Mouse (Mus musculus) adrenal gland, postnatal 25 days (tissue): ENCODE measurements at regions not wholly inside any gene's neighbourhood (a gene's known extent, or its start where the extent isn't known, plus 50 kb on each side); places are given as distances from the start of the nearest gene placed in this dataset.

Experiments
- DNase-seq: peaks from one replicate; pipeline ENCODE4 v3.0.0; 2021; ENCODE audit warnings: mixed read lengths

DNA sequence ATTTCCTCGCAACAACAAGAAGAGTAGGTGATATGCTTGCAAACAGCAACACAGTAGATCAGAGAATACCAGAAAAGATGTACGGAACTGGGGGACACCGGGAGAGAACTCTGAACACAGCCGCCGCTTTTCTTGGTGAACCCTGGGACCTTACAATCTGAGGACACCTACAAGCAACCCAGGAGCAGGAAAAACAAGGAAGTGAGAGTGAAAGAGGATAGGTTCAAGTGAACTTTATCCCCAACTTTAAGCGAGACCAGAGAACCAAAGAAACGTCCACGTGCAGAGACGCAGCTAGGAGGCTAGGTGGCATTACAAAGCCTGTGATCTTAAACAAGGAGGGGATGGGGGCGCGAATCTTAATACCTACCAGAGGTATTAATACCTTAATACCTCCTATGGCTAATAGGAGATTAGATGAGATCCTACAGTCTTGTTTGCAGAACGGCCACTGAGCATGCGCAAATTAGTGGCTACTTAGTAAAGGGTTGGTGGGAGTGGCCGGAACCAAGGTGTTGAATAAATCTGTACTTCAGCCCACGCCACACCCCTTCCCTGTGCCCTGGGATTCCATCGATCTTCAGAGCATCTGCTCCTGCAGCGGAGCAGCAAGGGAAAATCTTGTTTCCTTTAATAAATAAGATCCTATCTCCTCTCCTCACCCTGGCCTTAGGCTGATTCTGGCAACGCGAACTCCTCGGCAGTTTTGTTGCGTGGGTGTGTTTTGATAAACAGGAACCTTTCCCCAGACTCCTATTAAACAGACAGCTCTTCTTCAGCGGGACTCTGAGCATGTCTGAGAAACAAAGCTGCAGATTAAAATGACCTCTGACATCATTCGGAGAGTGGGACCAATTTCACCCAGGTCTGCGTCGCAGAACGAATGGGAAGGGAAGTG is 64.6 kb upstream of the Cdh5 start:
- DNase-seq: no peak

DNA sequence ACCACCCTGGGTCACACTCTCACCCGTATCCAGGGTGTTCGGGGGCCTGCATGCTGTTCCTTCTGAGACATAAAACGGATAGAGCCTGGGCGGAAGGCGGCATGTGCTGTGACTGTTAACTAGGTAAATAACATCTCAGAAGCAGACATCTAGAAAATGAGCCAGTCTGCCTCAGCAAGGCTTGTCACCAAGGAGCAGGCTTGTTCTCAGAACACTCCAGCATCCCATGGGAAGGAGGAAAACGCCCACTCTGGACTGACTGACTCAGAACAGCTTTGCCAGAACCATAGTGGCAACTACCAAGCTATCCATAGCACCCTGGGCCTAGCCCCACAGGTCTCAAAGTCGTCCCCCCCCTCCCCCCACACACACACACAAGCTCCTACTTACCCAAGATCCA is 63.8 kb upstream of the Cdh5 start:
- DNase-seq: no peak

DNA sequence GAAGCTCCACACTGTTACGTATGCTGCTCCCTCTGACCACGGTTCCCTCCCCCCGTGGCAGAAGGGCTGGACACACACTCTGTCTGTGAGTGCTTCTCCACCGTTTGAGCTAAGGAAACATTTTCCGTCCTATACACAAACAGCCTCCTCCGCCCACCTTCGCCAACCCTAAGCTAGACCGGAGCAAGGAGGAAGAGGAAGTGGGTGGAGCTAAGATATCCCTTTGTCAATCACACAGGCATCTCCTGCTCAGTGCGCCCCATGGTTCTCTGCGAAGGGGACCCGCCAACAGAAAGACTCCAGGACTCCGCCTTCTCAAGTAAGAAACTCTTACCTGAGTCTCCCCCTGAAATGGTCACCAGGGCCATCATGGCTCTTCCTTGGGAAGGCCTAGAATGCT is 61.9 kb upstream of the Cdh5 start:
- no peak for DNase-seq

DNA sequence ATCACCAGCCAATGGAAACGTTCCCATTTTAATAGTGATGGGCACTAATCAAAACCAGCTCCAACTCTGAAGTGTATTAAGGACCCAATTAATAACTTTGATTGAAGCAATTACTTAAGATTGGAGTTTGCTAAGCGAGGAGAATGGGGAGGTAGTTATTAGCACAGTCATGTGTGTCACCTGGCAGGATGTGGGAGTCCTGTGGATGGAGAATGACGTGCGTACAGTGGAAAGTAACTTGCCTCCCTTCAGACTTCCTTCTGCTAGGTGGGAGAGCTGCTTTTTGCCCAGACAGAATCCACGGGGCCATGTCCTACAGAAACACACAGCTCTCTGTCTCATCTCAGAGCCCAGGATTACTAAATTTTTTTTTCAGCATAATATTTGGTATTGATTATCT is 59.9 kb upstream of the Cdh5 start:
- DNase-seq: no peak

DNA sequence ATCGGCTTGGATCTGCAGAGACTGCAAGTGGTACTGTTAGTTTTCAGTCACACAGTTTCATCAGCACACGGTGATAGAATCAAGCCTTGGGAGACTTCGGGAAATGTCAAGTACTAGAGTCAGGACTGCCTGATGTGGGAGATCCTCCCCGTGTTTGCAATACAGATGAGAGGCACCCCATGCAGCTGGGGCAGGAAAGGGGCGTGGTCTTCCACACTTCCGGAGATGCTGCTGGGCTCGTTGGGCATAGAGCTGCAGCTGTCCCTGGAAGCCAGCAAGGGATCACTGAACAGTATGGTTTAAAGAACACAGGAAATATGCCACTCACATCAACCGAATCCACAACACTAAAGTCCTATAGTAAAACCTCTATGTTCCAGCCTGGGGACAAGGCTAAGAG is 59.0 kb upstream of the Cdh5 start:
- DNase-seq: no peak

DNA sequence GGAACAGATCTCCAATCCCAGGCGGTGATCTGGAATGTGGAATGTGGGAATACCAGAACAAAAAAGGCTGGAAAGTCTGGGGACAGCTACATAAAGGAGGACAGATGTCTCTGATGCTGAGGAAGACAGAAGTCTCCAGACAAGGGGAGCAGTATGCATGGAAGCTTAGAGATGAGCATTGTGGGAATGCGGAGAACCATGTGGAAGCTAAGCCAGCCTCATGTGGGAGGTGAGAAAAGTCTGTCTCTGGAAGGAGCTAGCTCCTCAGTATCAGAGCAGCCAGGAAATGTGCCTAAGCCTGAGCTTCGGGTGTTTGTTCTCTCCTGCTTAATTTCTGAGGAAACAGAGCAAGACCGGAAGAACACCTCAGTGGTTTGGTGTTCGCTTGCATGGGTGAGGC is 53.4 kb upstream of the Cdh5 start:
- no peak for DNase-seq

DNA sequence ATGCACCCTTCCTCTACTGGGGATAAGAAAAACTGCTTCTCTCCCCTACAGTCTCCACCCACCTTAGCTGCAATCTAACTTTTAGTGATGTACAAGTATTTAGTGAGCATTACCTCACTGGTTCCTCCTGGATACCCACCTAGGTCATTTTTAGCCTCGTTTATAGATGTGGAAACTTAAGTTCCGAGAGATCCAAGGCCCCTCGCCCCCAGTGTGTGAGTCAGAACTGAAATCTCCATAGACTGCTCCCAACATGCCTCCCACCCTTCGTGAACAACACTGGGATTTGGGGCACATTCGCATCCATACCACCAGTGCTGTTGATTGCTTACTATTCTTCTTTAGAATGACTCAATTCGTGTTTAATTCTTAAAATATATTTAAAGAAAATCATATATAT is 52.2 kb upstream of the Cdh5 start:
- no peak for DNase-seq

DNA sequence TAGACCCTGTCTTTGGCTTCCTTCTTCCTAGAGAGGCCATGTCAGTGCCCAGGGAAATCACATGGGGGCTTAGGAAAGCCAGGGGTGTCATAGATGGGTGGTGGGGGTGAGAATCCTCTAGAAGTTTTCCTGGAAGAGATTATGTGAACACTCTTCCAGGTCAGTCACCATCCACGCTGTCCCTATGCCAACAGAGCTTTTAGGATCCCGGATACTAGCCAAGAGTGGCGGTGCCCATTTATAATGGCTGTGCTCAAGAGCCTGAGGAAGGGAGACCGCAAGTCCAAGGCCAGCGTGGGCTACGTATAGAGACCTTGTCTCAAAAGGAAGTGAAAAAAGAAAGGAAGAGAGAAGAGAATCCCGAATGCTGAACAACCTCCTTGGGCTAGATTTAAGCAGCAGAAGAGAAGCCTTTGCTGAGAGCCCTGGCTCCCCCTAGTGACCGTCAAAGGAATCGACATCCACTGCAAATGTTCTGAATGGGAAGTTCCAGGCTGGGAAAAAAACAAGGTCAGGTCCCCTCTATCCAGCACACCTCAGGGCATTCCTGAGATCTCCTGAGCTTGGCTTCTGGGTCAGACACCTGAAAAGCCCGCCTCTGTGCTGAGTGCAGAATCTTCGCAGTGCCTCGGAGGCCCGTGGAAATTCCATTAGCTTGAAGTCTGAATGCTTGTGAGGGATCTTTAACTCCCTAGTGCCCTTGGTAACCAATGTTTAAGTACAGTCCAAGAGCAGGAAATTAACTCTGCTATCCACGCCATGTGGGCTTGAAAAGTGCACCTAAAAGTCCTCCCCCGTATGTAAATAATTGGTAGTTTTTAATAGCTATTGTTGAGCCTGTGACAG is 50.5 kb upstream of the Cdh5 start:
- peak; percentile 48 for DNase-seq

DNA sequence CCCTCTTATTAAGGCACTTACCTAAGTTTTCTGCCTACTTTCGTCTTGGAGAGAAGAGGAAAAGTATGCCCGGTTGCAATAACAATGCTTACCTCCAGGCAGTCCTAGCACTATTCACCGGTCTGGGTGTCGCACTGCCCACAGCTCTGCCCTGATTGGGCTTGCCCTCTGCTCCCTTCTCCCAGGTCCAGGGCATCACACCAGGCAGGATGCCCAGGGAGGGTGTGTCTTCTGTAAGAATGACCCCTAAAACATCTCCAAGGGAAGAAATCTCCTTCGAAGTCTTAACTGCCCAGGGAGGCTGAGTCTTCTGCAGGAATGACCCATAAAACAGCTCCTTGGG is 49.9 kb upstream of the Cdh5 start:
- no peak for DNase-seq
